Mouse (Mus musculus) urinary bladder, postnatal 14 days (tissue): ENCODE data around the gene Rsph9.
A peak's percentile ranks its signal among the peaks of the same experiment; 100 is the strongest.

ENCODE experiments used
- DNase-seq: peaks from one replicate; pipeline ENCODE4 v3.0.0; 2021; ENCODE audit warnings: low spot score

Gene Rsph9

DNA sequence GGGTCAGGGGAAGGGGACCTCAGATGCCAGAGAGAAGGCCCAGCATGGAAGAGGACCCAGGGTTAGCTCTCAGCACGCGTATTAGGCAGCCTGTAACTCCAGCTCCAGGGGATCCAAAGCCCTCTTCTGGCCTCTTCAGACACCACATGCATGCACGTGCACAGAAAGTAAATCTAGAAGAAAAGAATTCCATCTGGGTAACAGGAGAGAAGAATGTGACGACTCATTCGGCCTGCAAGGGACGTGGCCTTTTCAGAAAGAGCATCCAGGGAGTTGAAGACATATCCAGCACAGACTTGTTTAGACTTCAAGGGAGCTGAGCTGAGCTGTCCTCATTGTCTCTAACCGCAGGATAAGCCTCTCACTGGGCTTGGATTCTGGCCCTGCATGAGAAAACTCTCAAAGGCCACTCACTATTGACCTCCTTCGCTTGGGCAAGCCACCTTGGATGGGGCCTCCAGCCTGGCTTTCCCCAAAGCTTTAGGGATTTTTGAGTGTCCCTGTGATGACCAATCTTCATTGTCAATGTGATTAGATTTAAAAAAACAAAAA is 41.3 kb downstream of the Rsph9 start:
- no peak for DNase-seq

DNA sequence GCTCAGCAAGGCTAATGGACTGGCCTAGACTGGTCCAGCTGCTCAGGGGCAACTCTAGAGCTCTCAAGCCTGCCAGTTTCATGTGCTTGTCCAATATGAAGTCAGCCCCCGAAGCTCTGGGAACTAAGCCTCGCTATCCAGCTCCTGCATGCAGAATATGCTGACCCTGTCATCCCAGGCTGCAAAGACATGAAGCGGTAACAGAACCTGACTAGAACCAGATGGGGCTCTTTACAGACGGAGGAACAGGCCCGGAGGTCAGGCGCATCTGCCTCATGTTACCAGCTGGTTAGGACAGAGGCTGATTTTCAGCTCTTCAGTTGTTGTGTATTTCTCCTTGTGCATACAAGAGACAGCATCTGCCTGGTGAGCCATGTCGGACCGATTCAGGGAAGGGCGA is 42.1 kb downstream of the Rsph9 start:
- DNase-seq, result no peak

DNA sequence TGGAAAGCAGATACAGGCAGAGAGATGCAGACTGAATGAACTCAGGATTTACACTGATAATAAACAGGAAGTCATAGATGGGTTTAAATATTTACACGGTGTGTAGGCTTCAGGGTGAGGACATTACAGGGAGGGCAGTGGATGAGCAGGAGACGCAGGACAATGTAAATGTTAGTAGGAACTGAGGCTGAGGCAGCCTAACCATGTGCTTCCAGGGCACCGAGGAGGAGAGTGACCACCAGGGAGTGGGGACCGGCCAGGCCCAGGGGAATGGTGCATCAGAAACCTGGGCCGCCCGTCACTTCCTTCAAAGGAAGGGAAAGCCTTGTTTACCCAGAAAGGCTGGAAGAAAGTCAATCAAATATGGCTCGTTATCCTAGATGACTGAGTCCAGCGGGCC is 45.5 kb downstream of the Rsph9 start:
- DNase-seq, result no peak

DNA sequence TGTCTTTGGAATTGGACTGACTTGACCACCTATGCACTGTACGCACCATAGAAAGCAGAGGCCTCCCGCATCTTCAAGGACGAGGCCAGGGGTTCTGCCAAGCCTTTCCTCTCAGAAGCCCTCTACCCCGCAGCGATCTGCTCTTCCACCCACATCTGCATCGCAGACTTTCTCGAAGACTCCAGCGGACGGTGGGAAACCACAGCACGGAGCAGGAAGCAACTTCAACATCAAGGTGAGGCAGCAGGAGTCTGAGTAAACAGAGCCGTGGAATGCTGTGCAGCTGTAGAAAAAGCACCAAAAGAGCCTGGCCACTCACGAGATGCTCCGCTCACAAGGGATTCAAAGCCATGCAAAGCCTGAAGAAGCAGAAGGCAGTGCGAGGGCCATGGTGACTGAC is 52.1 kb downstream of the Rsph9 start:
- no peak for DNase-seq

DNA sequence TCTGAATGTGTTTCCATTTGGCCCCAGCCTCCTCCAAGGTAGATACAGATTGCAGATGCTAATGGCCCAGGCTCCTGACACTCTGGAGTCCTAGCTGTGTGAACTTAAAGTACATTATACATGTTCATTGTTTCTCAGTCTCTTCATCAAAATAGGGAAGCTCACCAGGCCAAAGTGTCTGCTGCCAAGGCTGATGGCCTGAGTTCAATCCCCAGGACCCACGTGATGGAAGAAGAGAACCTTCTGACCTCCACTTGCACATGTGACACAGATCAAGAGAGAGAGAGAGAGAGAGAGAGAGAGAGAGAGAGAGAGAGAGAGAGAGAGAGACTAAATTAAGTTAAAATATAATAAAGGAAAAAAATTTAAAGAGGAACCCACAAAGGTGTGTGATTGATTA is 52.7 kb downstream of the Rsph9 start:
- DNase-seq, result no peak

DNA sequence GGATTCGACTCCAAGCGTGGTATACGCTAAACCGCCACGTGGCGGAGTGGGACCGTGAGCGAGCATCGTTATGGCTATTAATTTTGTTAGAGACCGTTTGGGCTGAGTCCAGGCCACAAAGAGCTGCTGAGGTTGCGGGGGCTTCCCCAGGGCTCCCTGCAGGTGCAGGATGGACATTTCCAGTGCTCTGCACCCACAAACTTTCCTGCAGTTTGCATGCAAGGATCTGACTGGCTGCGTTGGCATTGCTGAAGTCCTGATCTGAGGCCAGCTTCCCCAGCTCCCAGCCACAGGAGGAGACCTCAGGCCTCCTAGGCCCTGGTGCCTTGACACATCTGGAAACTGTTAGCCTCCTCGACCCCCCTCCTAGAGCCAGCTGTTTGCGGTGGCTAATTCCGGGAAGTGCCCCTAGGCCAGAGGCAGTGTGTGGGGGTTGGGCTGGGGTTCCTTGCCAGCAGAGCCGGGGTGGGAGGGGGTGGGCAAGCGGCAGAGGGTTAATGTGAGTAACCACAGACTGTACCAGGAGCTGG is 57.6 kb downstream of the Rsph9 start:
- DNase-seq, result peak; percentile 3

DNA sequence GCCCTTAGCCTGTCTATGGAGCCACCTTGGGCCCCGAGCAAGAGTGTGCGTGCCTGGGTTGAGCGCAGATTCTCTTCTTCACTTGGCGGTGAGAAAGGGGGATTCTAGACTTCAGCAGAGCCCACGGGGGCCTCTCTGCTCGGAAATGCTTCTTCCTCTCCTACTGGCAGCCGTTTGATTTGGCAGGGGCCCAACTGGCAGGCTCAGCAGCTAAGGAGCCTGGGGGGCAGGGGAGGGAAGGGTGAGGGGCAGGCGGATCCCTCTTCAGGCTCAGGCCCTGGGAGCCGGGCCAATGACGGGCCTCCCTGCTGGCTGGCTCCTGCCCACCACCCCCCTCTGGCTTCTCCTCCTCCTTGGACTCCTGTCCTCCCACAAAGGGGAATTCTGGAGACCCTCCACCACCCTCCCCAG is 59.9 kb downstream of the Rsph9 start:
- DNase-seq, result peak; percentile 78

DNA sequence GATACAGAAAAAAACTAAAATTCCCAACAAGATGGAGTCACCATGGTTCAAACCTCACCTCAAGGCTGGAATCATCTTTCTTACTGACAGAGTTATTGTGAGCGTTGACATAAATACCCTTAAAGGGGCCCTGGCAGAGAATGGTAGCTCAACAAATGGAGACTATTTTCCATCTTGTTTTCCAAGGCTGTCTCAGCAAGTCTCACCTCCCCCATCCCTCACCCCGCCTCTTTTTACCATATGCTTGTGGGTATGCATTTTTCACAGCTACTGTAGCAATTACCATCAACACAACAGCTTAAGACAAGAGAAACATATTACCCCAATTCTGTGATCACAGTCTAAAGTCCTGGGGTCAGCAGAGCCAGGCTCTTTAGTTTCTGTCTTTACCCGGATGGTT is 60.6 kb downstream of the Rsph9 start:
- DNase-seq, result no peak

DNA sequence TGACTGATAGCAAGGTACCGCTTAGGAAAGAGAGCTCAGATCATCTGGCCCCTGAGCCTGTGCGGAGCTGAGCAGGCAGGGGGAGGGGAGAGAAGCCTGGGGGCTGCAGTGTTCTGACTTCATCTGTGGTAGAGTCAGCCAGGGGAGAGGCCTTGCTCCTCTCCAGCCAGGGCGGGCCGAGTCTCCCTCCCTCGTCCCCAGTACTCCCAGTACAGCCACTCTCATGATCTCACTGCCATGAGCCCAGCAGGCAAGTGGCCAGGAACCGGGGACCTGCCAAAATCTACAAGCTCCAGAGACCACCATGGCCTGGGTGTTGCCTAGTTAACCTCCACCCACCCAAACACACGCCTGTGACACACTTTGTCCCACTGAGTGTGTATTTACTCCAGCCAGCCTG is 62.4 kb downstream of the Rsph9 start:
- DNase-seq, result peak; percentile 47

DNA sequence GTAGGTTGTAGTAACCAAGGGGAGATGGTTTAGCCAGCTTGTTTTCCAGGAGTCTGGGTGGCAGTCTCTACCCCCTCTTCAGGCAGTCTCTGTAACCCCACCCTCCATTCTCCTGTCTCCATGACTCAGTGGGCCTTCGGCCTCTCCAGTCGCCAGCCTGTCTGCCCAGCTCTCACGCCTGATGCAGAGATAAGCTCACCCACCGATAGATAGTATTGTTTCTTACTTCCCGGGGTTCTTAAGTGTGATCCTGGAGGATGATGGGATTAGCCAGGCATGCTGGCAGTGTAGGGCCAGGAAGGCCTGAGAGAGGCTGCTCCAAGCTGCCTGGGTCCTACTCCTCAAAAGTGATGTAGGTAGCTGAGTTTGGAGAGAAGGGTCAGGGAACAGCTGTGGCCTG is 63.0 kb downstream of the Rsph9 start:
- DNase-seq, result no peak

DNA sequence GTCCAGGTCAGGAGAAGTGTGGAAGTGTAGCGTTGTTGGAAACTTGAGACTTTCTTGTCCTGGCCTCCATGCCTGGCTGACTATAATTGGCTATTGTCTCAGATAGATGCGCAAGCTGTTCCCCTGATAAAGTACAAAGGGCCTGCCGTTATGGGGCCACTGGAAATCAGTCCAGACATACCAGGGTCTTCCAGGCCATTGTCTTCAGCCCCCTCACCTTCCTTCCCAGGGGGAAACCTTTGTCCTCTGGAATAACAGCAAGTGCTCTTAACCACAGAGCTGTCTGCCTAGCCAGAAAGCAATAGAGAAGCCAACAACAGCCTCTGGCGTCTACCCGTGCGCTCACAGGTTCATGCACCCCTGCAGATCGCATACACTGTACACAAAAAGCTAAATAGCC is 63.6 kb downstream of the Rsph9 start:
- no peak for DNase-seq

DNA sequence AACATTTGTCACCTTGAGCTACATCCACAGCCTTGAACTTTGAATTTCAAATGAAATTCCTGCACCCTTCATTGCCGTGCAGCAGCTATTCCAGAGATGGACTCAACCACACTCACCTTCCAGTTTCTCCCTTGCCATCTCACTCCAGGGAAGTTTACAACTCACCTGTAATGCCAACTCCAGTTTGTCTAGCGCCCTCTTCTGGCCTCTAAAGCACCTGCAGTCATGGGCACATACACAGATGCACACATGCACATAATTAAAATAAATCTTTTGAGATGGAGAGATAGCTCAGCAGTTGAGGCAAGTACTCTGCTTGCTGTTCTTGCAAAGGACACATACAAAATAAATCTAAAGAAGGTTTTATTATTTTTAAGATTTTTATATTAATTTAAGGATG is 65.0 kb downstream of the Rsph9 start:
- no peak for DNase-seq

DNA sequence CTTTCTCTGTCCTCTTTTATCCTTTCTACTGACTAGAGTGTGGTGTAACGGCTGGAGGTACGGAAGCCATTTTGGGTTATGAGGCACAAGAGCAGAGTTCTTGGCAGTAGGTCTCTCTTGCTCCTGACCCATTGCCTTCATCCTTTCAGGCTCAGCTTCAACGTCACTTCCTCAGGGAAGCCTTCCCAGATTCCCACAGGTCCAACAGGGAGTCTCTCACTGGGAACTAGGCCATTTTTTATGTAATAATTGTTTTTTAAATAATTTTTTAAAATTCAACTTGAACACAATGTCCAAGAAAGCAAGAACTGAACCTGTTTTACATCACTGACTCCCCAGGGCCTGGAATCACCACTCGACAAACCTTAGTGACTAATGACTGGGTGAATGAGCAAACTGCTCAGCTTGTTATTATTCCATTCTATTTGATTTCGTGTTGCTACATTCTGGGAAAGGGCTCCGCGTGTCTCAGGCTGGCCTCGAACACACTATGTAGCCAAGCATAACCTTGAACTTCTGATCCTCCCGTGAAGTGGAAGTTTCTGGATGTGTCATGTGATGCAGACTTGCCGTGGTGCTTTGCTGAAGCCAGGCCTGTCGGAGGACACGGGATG is 66.0 kb downstream of the Rsph9 start:
- DNase-seq, result no peak

DNA sequence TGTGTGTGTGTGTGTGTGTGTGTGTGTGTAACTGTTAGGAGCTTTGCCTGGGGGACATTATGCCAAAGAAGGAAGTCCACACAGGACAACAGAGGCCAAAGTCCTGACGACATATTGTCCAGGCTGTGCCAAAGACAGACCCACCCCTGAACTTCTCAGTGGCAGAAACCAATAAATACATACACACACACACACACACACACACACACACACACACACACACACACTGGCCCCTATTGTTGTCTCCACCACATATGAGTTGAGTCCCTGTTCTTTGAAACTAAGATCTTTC is 67.8 kb downstream of the Rsph9 start:
- DNase-seq, result no peak

DNA sequence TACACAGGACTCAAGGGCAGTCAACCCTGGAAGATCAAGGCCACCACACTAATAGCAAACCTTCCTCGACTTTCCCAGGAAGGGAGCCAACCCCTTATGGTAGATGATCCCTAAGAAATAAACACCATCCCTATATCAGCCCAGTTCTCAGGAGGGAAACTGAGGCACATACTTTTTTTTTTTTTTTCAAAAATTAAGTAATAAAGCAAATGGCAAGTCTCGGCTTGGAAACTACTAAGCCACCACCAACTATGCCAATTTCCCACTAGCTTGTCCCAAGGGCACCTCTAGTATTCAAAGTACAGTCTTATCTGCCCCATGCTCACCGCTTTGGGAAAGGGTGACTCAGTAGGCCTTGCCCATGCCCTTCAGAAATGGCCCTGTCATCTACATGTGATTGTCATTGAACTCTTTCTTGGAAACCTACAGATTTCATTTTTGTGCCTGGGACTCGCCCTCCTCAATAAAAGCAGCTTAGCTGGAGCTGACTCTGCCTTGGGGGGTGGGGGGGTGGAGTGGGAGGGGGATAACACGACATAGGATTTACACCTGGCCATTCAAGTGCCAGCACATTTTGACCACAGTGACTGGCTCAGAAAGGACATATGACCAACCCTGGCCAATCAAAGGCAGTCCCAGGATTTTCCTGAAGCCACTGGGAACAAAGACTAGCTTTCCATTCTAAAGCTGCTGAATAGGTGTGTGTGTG is 68.3 kb downstream of the Rsph9 start:
- no peak for DNase-seq

DNA sequence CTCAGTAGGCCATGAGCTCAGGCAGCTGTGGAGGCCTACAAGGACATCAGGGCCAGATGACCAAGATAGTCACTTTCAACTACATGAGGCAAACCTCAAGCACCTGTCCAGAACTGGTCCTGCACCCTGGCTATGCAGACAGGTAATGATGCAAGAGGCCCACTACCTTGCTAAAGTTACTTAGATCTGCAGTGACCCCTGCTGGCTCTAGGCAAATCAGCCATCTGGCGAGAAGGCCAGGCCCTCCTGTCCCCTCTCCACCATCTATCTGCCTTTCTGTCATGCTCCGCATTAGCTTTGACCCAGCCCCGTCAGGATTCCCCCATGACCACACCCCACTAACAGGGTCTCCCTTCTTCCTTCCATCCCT is 68.9 kb downstream of the Rsph9 start:
- peak; percentile 76 for DNase-seq

DNA sequence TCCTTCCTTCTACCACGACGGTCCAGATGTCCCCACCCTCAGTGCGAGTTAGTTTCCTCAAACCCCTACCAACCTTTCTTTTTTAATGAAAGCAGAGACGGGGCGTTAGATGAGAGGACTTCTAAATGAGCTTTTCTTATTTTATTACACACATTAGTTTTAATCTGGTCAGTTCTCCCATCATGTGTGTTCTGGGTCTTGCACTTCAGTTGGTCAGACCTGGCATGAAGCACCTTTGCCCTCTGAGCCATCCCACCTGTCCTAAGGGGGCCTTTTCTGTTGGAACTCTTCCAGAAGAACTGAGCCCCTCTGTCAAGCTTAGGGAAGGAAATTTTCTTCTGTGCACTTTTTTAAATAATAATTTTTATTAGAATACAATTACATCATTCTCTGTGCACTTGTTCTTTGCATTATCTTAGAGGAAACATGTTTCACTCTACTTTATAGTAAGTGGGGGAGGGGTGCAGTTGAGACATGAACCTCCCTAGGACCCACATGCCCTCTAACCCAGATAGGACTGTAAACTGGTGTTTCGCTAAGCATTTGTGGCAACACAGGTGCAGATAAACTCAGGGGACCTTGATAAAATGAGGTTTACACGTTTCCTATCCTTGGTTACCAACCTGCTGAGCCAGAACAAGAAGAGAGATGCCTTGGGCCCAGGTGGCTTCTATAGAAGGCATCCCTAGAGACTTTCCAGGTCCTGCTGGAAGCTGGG is 69.5 kb downstream of the Rsph9 start:
- no peak for DNase-seq

DNA sequence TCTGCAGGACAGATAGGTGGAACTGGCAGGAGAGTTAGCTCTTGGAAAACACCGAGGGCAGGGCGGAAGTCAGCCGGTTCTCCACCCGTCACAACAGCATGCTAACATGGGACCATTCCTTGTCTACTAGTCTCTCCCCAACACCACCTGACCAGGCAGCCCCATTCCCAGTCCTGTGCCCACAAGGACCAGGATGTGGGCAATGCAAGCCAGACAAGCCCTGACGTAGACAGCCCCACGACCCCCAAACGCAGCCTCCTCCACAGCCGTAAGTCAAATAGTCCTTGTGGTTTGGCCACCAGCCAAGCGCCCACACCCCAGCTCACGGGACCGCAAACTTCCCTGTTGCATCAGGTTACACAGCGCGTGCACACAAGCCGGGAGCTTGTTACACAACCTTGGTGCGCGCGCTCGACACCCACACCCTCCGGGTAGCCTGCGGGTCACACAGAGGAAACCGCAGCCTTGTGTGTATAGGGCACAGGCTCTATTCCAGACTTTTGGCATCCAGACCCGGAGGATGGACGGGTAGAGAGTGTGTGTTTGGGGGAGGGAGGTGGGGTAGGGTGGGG is 70.2 kb downstream of the Rsph9 start:
- DNase-seq, result peak; percentile 96
